Mouse (Mus musculus) kidney, adult 2 months (tissue): ENCODE data around the gene 9630041A04Rik.

Experiments used
- CTCF ChIP-seq: fragments of 200-500 bp; conservative IDR thresholded peaks from 2 replicates; pipeline ENCODE4 v1.5.1; 2011; ENCODE audit warnings: low read depth, mild to moderate bottlenecking, control low read depth, low read length, moderate library complexity, mixed read lengths; ENCODE audit not compliant: insufficient read depth, insufficient read length
- POLR2A ChIP-seq: fragments of 200-500 bp; IDR thresholded peaks from one replicate; pipeline ENCODE4 v1.6.1; 2011; ENCODE audit warnings: low read depth, low read length, control low read depth

DNA sequence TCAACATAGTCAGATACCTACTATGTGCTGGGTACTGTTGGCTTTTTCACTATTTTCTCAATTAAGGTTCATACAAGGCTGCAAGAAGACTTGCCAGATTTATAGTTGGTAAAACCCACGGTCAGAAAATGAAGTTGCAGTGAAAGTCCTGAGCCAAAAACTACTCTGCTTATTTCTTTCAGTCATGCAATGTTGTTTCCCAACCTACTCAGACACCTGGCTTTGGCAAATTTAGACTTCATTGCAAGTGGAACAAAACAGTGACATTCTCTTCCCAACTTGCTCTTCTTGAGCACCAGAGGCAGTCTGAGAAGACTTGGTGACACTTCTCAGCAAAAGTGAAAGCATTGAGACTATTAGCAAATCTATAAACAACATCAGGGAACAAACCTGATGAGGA, 13.7 kb downstream of the 9630041A04Rik start:
- TF ChIP-seq POLR2A = no peak
- TF ChIP-seq CTCF = no peak
